Mouse (Mus musculus) midbrain, embryonic 10.5 days (tissue): ENCODE measurements around the gene Znrf1. TPM values are rescaled to one million over a fixed set of nuclear protein-coding genes. Genes with fewer than 3 reads are reported as not detected.

Experiments
- DNase-seq: peaks from one replicate; pipeline ENCODE4 v3.0.0-alpha.2; 2017; ENCODE audit warnings: low spot score
- H3K27ac ChIP-seq: fragments of 300-500 bp; sonication (generic); replicated peaks from 2 replicates; pipeline ENCODE4 v1.5.1; 2016; ENCODE audit warnings: mild to moderate bottlenecking
- H3K27me3 ChIP-seq: fragments of 300-500 bp; sonication (generic); 2 replicates; pipeline ENCODE4 v1.6.1; 2016; ENCODE audit warnings: low read depth, mild to moderate bottlenecking; ENCODE audit not compliant: poor library complexity, severe bottlenecking
- H3K36me3 ChIP-seq: fragments of 300-500 bp; sonication (generic); 2 replicates; pipeline ENCODE4 v1.6.1; 2016; ENCODE audit warnings: mild to moderate bottlenecking, moderate library complexity
- H3K4me1 ChIP-seq: fragments of 300-500 bp; sonication (generic); 2 replicates; pipeline ENCODE4 v1.6.1; 2016
- H3K4me3 ChIP-seq: fragments of 300-500 bp; sonication (generic); 2 replicates; pipeline ENCODE4 v1.5.1; 2016; ENCODE audit warnings: mild to moderate bottlenecking, moderate library complexity
- H3K9me3 ChIP-seq: fragments of 300-500 bp; sonication (generic); replicated peaks from 2 replicates; pipeline ENCODE4 v1.6.1; 2016; ENCODE audit warnings: mild to moderate bottlenecking
- WGBS: fragments of 180-500 bp; shearing (Covaris S2); methylation state at CpG from one replicate; pipeline ENCODE4 v1.1.7; 2016; 5-methylcytosine and 5-hydroxymethylcytosine counted together
- polyA plus RNA-seq: library from polyadenylated mRNA; unstranded; fragments of >200 nt; fragmentation: Nextera tagmentation; extraction: Ambion mirVana; gene quantifications from 2 replicates; pipeline ENCODE4 v1.2.1, GENCODE M21; 2016

Znrf1 gene
- polyA plus RNA-seq, 1 experiment from 2014 or later = 28.1 TPM

GRCm38 (mm10) chr8:111537765-111538158 lies 1.9 kb downstream of the Znrf1 start:
- no peaks in the 10 kb centered on the region for H3K27me3 ChIP-seq
- H3K9me3 ChIP-seq = no peaks in the 10 kb centered on the region
- H3K27ac ChIP-seq = 0 out of 2 replicates have a peak overlapping the region, but pooled peaks have one; percentile 17
- peaks cover 49% of the 10 kb centered on the region for H3K4me1 ChIP-seq
- H3K36me3 ChIP-seq = peaks cover 18% of the 10 kb centered on the region
- H3K4me3 ChIP-seq = peak overlapping the region; percentile 100
- DNase-seq = no peak
- 8% methylated on average over 8 of the region's 8 CpGs for WGBS

GRCm38 (mm10) chr8:111538194-111538593 lies 2.3 kb downstream of the Znrf1 start:
- no peak for DNase-seq
- H3K36me3 ChIP-seq = peaks cover 22% of the 10 kb centered on the region
- H3K4me1 ChIP-seq = peaks cover 49% of the 10 kb centered on the region
- H3K27ac ChIP-seq = 0 out of 2 replicates have a peak overlapping the region, but pooled peaks have one; percentile 17
- 29% methylated on average over 2 of the region's 2 CpGs for WGBS
- H3K27me3 ChIP-seq = no peaks in the 10 kb centered on the region
- peak overlapping the region; percentile 100 for H3K4me3 ChIP-seq
- H3K9me3 ChIP-seq = no peaks in the 10 kb centered on the region

- H3K27ac ChIP-seq = peak overlapping the region; percentile 46; the same call in 1 of the 2 replicates
- peak overlapping the region; percentile 100 for H3K4me3 ChIP-seq
- peaks cover 49% of the 10 kb centered on the region for H3K4me1 ChIP-seq
- H3K36me3 ChIP-seq = peaks cover 36% of the 10 kb centered on the region
- no peaks in the 10 kb centered on the region for H3K27me3 ChIP-seq
- DNase-seq = no peak
- WGBS = 80% methylated on average over 10 of the region's 10 CpGs
- H3K9me3 ChIP-seq = 0 out of 2 replicates have a peak, but pooled peaks cover 4% of the 10 kb centered on the region
Measured at GRCm38 (mm10) chr8:111539422-111540076, 3.7 kb downstream of the Znrf1 start.

GRCm38 (mm10) chr8:111543712-111544380 lies 7.9 kb downstream of the Znrf1 start:
- no peak overlapping the region for H3K27ac ChIP-seq
- H3K27me3 ChIP-seq = no peaks in the 10 kb centered on the region
- WGBS = 90% methylated on average over 9 of the region's 9 CpGs
- no peak overlapping the region for H3K4me3 ChIP-seq
- DNase-seq = no peak
- H3K9me3 ChIP-seq = 0 out of 2 replicates have a peak, but pooled peaks cover 4% of the 10 kb centered on the region
- H3K36me3 ChIP-seq = peaks cover 51% of the 10 kb centered on the region
- peaks cover 25% of the 10 kb centered on the region for H3K4me1 ChIP-seq

- no peak for DNase-seq
- Histone ChIP-seq H3K36me3 (peaks cover 50% of the 10 kb centered on the region), H3K4me1 (peaks cover 18% of the 10 kb centered on the region), H3K27ac (no peak overlapping the region), H3K27me3 (no peaks in the 10 kb centered on the region), H3K9me3 (0 out of 2 replicates have a peak, but pooled peaks cover 4% of the 10 kb centered on the region), H3K4me3 (no peak overlapping the region)
- WGBS = 89% methylated on average over 8 of the region's 8 CpGs
Measured at GRCm38 (mm10) chr8:111545406-111546156, 9.7 kb downstream of the Znrf1 start.

- no peak for DNase-seq
- Histone ChIP-seq H3K9me3 (0 out of 2 replicates have a peak, but pooled peaks cover 4% of the 10 kb centered on the region), H3K27me3 (no peaks in the 10 kb centered on the region), H3K4me1 (peaks cover 11% of the 10 kb centered on the region), H3K27ac (no peak overlapping the region), H3K4me3 (no peak overlapping the region), H3K36me3 (peaks cover 38% of the 10 kb centered on the region)
- WGBS = 90% methylated on average over 3 of the region's 3 CpGs
Measured at GRCm38 (mm10) chr8:111547144-111547543, 11.2 kb downstream of the Znrf1 start.

- no peak for DNase-seq
- Histone ChIP-seq H3K27ac (no peak overlapping the region), H3K9me3 (0 out of 2 replicates have a peak, but pooled peaks cover 4% of the 10 kb centered on the region), H3K36me3 (peaks cover 31% of the 10 kb centered on the region), H3K4me1 (peaks cover 11% of the 10 kb centered on the region), H3K4me3 (no peak overlapping the region), H3K27me3 (no peaks in the 10 kb centered on the region)
- 92% methylated on average over 6 of the region's 6 CpGs for WGBS
Measured at GRCm38 (mm10) chr8:111548201-111548600, 12.3 kb downstream of the Znrf1 start.

- Histone ChIP-seq H3K4me1 (peaks cover 26% of the 10 kb centered on the region), H3K27me3 (no peaks in the 10 kb centered on the region), H3K27ac (no peak overlapping the region), H3K9me3 (no peaks in the 10 kb centered on the region), H3K36me3 (peaks cover 16% of the 10 kb centered on the region), H3K4me3 (no peak overlapping the region)
- WGBS = 78% methylated on average over 9 of the region's 9 CpGs
- DNase-seq = no peak
Measured at GRCm38 (mm10) chr8:111550002-111550870, 14.3 kb downstream of the Znrf1 start.

- Histone ChIP-seq H3K4me1 (peaks cover 30% of the 10 kb centered on the region), H3K4me3 (no peak overlapping the region), H3K27ac (no peak overlapping the region), H3K9me3 (no peaks in the 10 kb centered on the region), H3K36me3 (peaks cover 16% of the 10 kb centered on the region), H3K27me3 (no peaks in the 10 kb centered on the region)
- 85% methylated on average over 8 of the region's 8 CpGs for WGBS
- no peak for DNase-seq
Measured at GRCm38 (mm10) chr8:111551511-111552130, 15.7 kb downstream of the Znrf1 start.

- Histone ChIP-seq H3K27me3 (no peaks in the 10 kb centered on the region), H3K36me3 (peaks cover 12% of the 10 kb centered on the region), H3K9me3 (no peaks in the 10 kb centered on the region), H3K4me3 (no peak overlapping the region), H3K27ac (no peak overlapping the region), H3K4me1 (peaks cover 11% of the 10 kb centered on the region)
- no peak for DNase-seq
- 93% methylated on average over 4 of the region's 4 CpGs for WGBS
Measured at GRCm38 (mm10) chr8:111561824-111562223, 25.9 kb downstream of the Znrf1 start.

- no peak overlapping the region for H3K27ac ChIP-seq
- DNase-seq = no peak
- WGBS = 96% methylated on average over 5 of the region's 5 CpGs
- H3K27me3 ChIP-seq = no peaks in the 10 kb centered on the region
- peaks cover 14% of the 10 kb centered on the region for H3K4me1 ChIP-seq
- H3K9me3 ChIP-seq = no peaks in the 10 kb centered on the region
- H3K36me3 ChIP-seq = peaks cover 10% of the 10 kb centered on the region
- H3K4me3 ChIP-seq = no peak overlapping the region
Measured at GRCm38 (mm10) chr8:111562274-111562803, 26.4 kb downstream of the Znrf1 start.
